Mouse (Mus musculus) right cerebral cortex, postnatal 14 days (tissue): ENCODE measurements around the gene Bud23.
"Not testable (repeated sequence)": the region's sequence is repeated elsewhere in the genome, so short reads cannot be mapped to it uniquely, and the experiment has no call there.

ENCODE experiments used
- DNase-seq: peaks from one replicate; pipeline ENCODE4 v3.0.0; 2022

The Bud23 gene

DNA sequence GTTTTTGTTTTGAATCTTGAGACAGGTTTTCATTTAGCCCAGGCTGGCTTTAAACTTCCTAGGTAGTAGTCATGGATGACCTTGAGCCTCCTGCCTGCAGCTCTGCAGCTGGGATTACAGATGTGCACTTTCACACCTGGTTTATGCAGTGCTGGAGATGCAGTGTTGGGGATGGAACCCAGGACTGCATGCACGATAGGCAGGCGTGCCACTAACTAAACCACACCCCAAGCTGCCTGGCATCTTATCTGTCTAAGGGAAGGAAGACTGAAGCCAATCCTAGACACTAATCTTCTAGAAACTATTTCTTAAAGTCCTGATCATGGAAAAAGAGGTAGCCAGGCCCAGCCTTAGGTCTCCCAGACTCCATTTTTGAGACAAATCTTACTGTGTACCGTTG lies 5.7 kb upstream of the Bud23 start:
- DNase-seq, result no peak

DNA sequence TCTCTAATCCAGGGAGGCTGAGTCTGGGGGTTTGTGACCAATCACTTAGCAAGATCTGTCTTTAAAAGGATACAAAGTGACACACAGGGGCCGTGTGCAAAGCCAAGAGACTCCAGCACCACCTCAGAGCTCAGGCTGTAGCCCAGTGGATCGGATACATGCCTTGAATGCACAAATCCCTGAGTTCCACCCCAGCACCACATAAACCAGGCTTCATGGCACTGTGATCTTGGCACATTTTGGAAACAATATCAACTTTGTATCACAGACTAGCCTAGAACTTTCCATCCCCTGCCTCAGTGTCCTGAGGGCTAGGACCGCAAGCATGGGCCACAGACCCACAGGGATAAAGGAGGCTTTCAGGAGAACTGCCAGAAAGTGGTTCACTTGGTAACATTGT lies 1.2 kb upstream of the Bud23 start:
- DNase-seq, result no peak

DNA sequence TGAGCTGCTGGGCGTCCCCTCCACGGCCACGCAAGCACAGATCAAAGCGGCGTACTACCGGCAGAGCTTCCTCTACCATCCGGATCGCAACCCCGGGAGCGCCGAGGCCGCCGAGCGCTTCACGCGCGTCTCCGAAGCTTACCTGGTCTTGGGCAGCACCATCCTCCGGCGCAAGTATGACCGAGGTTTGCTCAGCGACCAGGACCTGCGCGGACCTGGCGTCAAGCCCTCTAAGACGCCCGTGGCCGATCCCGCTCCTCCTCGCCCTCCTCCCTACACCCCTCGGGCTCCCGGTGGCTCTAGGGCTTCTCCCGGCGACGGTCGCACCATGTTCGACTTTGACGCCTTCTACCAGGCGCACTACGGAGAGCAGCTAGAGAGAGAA lies 385 bp downstream of the Bud23 start:
- no peak for DNase-seq

DNA sequence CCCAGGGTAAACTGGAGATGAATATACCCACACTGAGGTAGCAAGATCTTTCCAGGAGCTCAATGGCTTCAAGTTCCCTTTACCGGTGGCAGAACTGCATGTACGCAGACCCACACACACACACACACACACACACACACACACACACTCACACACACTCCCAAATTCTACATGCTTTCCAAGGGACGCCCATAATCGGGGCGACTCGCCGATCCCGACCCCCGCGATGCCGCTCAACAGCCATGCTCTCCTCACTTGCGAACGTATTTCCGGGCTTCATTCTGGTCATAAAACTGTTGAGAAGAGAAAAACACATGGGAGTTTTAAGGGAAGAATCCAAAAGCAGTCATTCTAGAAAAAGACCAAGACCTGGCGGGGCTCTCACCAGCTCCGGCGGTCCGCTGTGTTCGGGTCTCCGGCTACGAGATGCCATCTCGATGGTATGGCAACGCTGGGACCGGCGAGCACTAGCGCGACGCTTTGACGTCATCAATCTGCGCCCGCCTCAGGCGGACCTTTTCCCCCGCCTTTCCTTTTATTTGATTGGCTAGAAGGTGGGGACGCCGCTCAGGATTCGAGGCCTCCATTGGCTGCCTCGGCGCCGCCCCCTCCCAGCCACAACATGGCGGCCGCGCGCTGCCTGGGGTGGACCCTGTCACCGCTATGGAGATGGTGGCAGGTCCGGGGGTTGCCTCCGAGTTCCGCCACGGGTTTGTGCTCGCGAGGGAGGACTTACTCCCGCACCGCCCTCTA lies 954 bp downstream of the Bud23 start, which contains the start of gene Dnajc30:
Gene Dnajc30 (plus strand): TSS at position 574 of the 753 bp plus-strand sequence.
- DNase-seq, result peak; percentile 99

DNA sequence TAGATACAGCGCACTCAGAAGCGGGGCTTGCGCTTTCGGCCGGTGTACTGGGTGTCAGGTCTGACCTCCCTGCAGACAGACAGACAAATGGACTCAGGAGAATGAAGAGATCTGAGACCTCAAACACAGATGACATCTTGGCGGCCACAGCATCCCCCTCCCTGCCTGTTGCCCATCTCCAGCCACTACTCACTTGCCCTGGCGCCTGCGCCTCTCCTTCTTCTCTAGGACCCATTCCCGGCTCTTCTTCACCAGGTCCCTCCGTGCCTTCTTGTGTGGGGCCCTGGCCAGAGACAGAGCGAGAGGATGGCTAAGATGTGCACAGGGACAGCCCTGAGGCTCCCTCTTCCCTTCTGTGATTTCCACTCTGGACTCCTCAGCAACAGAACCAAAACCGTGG lies 11.4 kb downstream of the Bud23 start:
- no peak for DNase-seq

DNA sequence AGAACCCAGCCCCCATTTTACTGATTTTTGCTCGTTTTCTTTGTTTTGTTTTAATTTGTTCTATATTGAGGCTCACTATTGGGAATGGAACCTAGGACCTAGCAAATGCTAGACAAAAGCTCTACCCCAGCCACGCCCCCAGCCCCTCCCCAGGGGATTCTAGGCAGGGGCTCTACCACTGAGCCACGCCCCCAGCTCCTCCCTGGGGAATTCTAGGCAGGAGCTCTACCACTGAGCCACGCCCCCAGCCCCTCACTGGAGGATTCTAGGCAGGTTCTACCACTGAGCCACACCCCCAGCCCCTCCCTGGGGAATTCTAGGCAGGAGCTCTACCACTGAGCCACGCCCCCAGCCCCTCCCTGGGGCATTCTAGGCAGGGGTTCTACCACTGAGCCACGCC lies 15.5 kb downstream of the Bud23 start:
- not testable (repeated sequence) for DNase-seq

DNA sequence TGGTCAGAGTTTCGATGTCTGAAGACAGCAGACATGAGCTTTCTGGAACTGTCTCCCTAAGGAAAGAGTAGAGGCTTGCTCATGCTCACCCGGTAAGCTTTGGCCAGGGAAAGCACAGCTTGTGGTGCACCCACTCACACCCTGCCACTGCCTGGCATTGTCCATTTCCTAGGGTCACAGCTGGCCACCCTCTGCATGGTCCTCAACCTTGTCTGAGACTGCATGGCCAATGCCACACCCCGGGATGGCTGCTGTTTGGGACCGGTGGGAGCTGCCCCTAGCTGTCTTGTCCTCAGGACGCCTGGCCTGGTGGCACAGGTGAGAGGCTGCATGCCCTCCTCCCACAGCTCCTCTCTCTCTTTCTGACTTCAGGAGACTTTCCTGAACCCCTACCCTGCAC lies 16.2 kb downstream of the Bud23 start:
- DNase-seq, result no peak

DNA sequence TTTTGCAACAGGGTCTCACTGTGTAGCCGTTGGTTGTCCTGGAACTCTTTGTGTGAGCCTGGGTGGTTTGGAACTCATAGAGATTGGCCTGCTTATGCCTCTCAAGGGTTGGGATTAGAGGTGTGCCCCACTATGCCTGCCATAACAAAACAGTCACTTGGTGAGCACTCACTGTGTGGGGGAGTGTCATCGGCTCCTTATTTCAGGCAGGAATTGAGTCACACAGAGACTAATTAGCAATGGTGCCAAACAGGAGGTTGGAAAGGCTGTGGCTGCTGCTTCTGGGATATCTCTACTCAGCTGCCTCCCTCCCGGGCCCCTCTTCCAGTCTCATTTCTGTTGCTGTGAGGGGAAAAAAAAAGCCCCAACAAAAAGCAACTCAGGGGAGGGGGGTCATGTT lies 20.2 kb downstream of the Bud23 start:
- no peak for DNase-seq

DNA sequence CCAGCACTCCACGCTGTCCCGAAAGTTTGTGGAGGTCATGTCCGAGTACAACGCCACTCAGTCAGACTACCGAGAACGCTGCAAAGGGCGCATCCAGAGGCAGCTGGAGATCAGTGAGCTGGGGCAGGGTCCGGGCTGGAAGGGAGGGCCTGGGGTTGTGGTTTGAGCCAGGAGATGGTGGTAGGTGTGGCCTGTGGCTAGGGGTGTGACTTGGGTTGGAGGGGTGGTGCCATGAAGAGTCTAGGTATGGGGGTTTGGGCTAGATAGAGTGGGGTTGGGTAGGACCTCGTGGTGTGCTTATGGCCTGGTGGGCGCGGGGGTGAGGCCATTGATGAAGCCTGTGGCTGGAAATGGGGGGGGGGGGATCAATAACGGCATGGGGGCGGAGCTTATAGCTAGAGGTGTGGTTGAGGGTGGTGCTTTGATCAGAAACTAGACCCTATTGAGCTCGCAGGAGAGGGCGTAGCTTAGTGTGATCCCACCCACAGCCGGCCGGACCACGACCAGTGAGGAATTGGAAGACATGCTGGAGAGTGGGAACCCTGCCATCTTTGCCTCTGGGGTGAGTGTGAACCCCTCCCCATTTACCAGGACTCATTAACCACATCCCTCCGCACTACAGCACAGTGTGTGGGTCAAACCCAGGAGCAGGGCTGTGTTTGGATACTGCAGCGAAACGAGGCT lies 22.5 kb downstream of the Bud23 start:
- no peak for DNase-seq

DNA sequence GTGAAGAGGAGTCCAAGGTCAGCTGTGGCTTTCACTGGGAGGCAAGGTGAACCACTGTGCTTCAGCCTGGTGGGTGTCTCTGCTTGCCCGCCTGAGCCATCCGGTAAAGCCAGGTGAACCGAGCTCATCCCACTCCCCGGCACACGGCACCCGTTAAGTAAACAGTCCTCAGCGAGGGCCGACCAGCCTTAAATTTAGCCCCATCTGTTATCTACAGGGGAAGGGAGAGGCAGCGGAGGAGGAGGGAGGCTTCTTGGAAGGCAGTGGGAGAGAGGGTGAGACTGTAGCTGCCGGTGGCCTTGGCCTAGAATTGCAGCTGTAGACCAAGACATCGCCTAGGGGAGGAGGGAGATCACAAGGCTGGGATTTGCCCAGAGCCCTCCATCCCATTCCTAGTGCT lies 24.0 kb downstream of the Bud23 start:
- peak; percentile 43 for DNase-seq

DNA sequence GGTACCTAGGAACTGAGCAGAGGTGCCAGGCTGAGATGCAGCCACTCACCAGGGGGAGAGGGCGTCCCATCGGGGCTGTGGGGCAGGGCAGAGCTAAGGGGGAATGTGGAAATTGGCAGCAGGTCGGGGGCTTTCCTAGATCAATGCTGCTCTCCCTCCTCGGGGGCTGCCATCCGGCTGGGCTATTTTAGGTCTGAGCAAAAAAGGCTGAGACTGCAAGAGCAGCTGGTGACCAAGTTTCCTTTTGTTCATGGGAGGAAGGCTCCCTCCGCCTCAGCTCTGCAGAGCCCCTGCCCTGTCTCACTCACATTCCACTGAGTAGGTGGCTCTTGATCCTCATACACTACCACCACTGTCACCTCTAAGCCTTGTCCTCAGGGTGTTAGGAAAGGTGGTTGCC lies 24.7 kb downstream of the Bud23 start:
- DNase-seq, result peak; percentile 38

DNA sequence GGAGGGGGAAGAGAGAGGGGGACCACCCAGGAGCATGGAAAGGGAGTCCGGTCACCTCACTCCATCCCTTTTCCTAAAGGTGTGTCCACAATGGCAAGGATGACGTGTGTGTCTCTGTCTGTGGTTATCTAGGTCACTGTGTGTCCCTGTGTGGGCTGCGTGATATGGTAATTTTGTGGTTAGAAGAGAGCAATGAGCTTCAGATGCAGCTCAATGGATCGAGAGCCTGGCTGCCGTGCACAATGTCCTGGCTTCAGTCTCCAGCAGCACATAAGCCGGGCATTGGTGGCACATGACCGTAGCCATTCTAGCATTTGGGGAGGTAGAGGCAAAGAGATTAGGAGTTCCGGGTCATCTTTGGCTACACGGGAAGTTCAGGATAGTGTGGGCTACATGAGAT lies 25.2 kb downstream of the Bud23 start:
- no peak for DNase-seq

DNA sequence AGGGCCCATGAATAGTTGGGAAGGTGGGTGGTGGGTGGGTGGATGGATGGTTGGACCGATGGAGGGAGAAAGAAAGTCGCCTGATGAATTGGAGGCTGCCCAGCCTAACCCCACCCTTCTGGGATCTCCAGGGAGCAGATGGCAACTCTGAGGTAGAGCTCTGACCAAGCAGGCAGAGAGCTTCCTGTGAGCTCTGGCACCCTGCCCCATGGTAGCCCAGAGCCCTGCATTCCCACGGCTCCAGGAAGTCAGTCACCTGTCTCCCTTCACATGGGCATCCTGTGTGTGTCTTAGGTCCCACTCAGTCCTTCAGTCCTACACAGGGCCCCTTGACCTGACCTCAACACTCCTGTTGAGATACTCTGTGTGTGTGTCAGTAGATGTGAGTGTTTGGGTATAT lies 26.8 kb downstream of the Bud23 start:
- DNase-seq, result no peak

DNA sequence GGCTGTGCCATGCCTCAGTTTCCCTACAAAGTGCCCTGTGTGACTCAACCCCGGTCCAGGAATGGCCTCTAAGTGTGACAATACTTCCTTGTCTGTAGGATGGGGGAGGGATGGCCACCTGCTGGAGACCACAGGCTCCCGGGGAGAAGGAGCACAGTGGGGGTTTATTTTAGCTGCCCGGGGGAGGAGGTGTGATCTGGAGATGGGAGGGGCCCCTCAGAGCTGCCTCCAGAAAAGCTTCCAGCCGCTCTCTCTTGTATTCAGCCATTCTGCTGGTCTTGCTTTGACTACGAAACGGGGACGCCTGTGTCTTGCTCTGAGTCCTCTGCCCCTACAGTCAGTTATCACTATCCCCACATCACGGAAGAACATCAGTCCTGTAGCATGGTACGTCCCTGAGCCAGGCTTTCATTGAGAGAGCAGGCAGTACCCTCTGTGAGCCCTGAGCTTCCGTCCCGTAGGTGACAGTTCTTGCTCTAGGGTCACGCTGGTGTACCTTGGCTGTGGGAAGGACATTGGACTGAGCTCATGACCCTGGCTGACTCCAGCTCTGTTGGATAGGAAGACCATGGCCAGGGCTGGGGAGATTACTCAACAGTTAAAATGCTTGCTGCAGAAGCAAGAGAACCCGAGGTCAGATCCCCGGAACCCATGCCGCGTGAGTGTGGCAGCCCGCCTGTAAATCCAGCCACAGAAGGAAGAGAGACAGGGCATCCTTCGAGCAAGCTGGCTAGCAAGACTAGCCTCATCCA lies 29.0 kb downstream of the Bud23 start:
- peak; percentile 60 for DNase-seq

DNA sequence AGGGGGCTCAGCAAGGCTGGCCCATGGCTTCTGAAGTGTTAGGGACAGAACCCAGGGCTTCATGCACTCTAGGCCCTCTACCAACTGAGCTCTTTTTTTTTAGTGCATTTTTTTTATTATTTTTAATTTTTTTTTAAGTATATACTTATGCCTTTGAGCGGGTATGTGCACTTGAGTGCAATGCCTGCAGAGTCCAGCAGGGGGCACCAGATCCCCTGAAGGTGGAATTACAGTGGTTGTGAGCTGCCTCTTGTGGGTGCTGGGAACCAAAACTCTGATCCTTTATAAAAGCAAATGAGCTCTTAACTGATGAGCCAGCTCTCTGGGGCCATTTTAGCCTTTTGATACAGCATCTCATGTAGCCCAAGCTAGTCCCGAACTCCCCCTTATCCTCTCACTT lies 30.2 kb downstream of the Bud23 start:
- no peak for DNase-seq

DNA sequence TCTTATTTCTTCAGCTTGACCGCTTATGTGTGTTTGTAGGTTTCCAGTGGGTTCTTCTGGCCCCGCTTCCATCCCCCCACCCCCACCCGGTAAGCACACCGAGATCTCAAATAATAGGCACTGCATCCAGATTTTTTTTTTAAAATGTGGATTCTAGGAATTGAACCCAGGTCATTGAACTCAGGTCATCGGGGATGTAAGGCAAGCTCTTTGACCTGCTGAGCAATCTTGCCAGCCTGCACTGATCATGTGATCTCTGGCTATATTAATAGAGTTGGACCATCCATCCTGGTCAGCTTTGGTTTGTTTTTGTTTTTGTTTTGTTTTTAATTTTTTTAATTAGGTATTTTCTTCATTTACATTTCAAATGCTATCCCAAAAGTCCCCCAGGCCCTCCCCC lies 32.2 kb downstream of the Bud23 start:
- no peak for DNase-seq

DNA sequence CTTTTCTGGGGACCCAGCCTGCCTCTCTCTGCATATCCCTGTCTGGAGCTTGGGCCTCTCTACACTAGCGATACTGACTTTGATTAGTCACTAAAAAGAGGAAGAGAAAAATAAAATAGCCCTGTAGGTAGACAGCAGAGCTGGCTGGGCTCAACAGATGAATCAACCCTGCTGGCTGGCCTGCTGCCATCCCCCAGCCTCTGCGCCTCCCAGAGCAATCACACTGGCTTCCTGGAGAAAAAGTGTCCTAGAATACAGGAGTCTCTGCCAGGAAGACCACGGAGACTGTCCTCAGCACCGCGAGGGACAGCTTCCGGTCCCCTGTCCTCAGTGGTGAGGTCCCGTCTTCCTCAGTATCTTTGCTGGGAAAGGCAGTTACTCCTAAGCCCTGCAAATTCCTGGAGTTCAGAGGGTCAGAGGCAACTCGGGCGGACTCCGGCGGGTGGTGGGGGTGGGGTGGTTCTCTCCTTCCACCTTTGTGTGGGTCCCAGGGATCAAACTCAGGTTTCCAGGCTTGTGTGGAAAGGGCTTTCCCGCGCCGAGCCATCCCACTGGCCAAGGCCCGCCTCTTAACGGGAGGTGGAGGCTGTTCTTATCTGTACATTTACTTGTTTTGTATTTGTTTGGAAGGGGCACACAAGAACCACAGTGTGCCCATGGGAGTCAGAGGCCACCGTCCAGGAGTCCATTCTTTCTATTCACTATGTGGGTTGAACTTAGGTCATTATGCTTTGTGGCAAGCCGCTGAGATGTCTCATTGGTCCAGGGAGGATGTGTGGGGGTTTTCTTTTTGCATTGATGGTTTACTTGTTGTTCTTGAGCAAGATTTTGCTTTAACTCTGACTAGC lies 35.5 kb downstream of the Bud23 start:
- peak; percentile 76 for DNase-seq

DNA sequence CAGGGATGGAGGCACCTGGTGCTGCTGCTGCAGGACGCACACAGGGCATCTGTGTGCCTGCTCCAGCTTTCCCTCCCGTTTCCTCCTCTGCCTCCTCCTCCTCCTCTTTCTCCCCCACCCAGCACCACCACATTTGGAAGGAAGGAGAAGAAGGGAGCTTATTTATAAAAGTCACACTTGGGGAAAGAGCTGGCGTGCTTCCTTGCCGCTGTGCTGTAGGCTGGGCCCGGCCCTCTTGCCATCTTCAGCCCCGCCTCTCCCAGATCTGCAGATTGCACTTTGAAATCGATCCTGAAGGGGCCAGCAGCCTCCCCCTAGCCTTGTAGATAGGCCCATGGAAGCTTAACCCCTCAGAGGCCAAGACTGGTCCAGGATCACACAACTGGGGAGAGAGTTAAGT lies 38.9 kb downstream of the Bud23 start:
- DNase-seq, result peak; percentile 67

DNA sequence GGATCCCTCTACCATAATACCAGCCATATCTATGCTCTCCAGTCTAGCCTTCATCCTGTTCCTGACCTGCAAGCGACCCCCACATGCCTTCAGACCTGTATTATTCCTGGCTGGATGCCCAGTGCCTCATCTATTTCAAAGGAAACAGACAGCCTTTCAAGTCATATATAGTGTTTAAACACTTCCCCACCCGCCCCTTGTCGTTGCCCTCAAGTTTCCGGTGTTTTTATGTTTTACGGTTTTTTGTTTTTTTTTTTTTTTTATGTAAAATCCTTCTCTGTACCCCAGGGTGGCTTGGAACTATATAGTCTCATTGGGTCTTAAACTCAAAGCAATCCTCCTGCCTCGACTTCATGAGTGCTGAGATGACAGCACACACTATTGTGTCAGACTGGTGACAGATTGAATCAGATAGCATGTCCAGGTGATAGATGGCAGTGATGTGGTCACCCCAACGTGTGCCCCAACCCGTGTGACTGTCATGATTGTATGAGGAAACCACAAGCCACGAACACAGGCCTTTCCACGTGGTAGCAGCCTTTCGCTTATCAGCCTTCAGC lies 40.0 kb downstream of the Bud23 start:
- no peak for DNase-seq

DNA sequence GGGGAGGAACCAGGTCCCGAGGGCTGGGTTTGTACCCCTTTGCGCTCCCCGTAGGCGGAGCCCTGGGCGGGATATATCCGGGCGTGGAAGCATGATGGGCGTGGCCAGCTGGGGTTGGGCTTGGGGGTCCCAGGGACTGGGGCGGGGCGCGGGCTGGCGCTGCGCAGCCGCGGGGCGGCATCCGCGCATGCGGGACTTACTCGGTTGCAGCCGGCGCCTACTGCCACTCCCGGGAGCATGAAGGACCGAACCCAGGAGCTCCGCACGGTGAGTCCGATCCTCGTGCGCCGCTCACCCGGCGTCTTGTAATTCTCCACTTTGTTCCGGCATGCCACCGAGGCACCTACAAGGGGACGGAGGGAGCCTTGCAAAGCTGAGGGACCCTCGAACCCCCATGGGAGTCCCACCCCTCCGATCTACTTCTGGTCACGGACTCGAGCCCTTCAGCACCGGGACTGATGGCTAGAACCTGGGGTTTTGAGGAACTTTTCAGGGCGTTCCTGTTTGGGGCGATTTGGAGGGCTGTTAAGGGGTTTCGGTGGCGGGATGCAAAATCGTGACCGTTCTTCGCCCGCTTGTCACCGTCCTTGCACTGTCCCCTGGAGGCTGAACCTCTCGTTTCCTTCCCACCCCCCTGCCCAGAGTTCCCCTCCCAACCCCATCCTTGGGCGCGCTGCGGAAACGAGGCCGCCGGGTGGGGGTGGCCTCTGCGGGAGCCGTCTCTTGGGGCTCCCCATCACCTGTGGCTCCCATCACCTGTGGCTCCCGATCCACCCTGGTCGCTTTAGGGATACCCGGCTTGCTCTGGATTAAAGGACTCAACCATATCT lies 41.2 kb downstream of the Bud23 start, which contains the start of gene Stx1a:
Gene Stx1a (plus strand): TSS at position 139 of the 830 bp plus-strand sequence.
- DNase-seq, result peak; percentile 85

DNA sequence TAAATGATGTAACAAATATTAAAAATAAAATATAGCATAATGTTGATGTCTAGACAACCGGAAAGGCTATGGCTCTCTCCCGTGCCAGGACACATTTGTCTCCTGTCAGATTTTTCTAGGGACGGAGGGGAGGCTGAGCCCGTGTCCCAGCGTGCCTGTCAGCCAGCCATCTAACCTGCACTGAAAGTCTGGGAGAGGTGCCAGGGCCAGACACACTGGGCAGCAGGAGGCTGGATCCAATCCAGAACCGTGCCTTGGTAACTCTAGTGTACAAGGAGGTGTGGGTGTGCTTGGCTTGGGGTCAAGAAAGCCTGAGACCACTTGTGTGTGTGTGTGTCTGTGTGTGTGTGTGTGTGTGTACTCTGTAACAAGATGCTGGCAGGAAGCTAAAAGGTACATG lies 42.9 kb downstream of the Bud23 start:
- peak; percentile 46 for DNase-seq
